Mouse (Mus musculus): ENCODE data around the gene Cwc22.

Gene Cwc22

GRCm38 (mm10) chr2:77945596-77946485 is at the start of gene Cwc22:
Gene Cwc22 (minus strand): TSS chr2:77946375.
- peak; percentile 98 for DNase-seq (ENCODE audit: low read depth, low spot score)

GRCm38 (mm10) chr2:77993727-77994401 is 47.7 kb upstream of the Cwc22 start:
- DNase-seq (ENCODE audit: low read depth, low spot score) = no peak

GRCm38 (mm10) chr2:77992951-77993604 is 46.9 kb upstream of the Cwc22 start:
- DNase-seq (ENCODE audit: low read depth, low spot score) = no peak

GRCm38 (mm10) chr2:77990820-77991219 is 44.6 kb upstream of the Cwc22 start:
- no peak for DNase-seq (ENCODE audit: low read depth, low spot score)

GRCm38 (mm10) chr2:77990121-77990520 is 43.9 kb upstream of the Cwc22 start:
- no peak for DNase-seq (ENCODE audit: low read depth, low spot score)

- DNase-seq (ENCODE audit: low read depth, low spot score) = no peak
Observed at GRCm38 (mm10) chr2:77989390-77989789, 43.2 kb upstream of the Cwc22 start.

- DNase-seq (ENCODE audit: low read depth, low spot score) = no peak
Observed at GRCm38 (mm10) chr2:77985991-77986730, 40.0 kb upstream of the Cwc22 start.

GRCm38 (mm10) chr2:77984209-77984608 is 38.0 kb upstream of the Cwc22 start:
- no peak for DNase-seq (ENCODE audit: low read depth, low spot score)

- DNase-seq (ENCODE audit: low read depth, low spot score) = no peak
Observed at GRCm38 (mm10) chr2:77981826-77982225, 35.7 kb upstream of the Cwc22 start.

GRCm38 (mm10) chr2:77980696-77981095 is 34.5 kb upstream of the Cwc22 start:
- DNase-seq (ENCODE audit: low read depth, low spot score) = no peak

- DNase-seq (ENCODE audit: low read depth, low spot score) = no peak
Observed at GRCm38 (mm10) chr2:77979519-77979918, 33.3 kb upstream of the Cwc22 start.

- no peak for DNase-seq (ENCODE audit: low read depth, low spot score)
Observed at GRCm38 (mm10) chr2:77979081-77979480, 32.9 kb upstream of the Cwc22 start.

- no peak for DNase-seq (ENCODE audit: low read depth, low spot score)
Observed at GRCm38 (mm10) chr2:77978256-77978655, 32.1 kb upstream of the Cwc22 start.

- DNase-seq (ENCODE audit: low read depth, low spot score) = no peak
Observed at GRCm38 (mm10) chr2:77976321-77976920, 30.2 kb upstream of the Cwc22 start.

- DNase-seq (ENCODE audit: low read depth, low spot score) = peak; percentile 58
Observed at GRCm38 (mm10) chr2:77975606-77976005, 29.4 kb upstream of the Cwc22 start.

- no peak for DNase-seq (ENCODE audit: low read depth, low spot score)
Observed at GRCm38 (mm10) chr2:77974986-77975385, 28.8 kb upstream of the Cwc22 start.

- no peak for DNase-seq (ENCODE audit: low read depth, low spot score)
Observed at GRCm38 (mm10) chr2:77974366-77974765, 28.2 kb upstream of the Cwc22 start.

GRCm38 (mm10) chr2:77973296-77973695 is 27.1 kb upstream of the Cwc22 start:
- DNase-seq (ENCODE audit: low read depth, low spot score) = no peak

- DNase-seq (ENCODE audit: low read depth, low spot score) = no peak
Observed at GRCm38 (mm10) chr2:77972541-77972940, 26.4 kb upstream of the Cwc22 start.

GRCm38 (mm10) chr2:77971871-77972270 is 25.7 kb upstream of the Cwc22 start:
- DNase-seq (ENCODE audit: low read depth, low spot score) = no peak

- DNase-seq (ENCODE audit: low read depth, low spot score) = no peak
Observed at GRCm38 (mm10) chr2:77971361-77971760, 25.2 kb upstream of the Cwc22 start.
